Mouse (Mus musculus) left cerebral cortex, adult 2 months (tissue): ENCODE measurements around the gene 2210016L21Rik. TPM values are rescaled to one million over a fixed set of nuclear protein-coding genes. Genes with fewer than 3 reads are reported as not detected.

Source experiments
- DNase-seq, 2 experiments: peaks; one replicate each; pipeline ENCODE4 v3.0.0; 2021 to 2022; ENCODE audit warnings: low spot score in 2 of 2, mixed read lengths in 1 of 2; ENCODE audit errors: extremely low spot score in 1 of 2
- H3K27ac ChIP-seq: fragments of 200-600 bp; 2 replicates; pipeline ENCODE4 v1.8.1; 2022
- H3K4me3 ChIP-seq: fragments of 200-600 bp; 2 replicates; pipeline ENCODE4 v1.8.1; 2022
- CTCF ChIP-seq: fragments of 200-600 bp; IDR thresholded peaks from 2 replicates; pipeline ENCODE4 v1.8.1; 2022; ENCODE audit warnings: antibody characterized with exemption, mild to moderate bottlenecking, moderate library complexity
- intact Hi-C: fragments of 180-260 bp; cut with DNase I; formaldehyde crosslinking; loops from one replicate; pipeline ENCODE4 v1.15.1; 2025
- total RNA-seq, 2 experiments: library from RNA; stranded (reverse); gene quantifications; 2 replicates each; pipeline ENCODE4 v1.2.3; 2021

The 2210016L21Rik gene
- total RNA-seq, 2 experiments from 2014 or later = 214 to 229 TPM

- H3K4me3 ChIP-seq = no peak overlapping the region
- intact Hi-C loops = no loop called here
- no peak overlapping the region for H3K27ac ChIP-seq
- DNase-seq = no peak
- TF ChIP-seq CTCF = no peak
Observed at GRCm38 (mm10) chr5:114949316-114949715, 7.4 kb downstream of the 2210016L21Rik start.

GRCm38 (mm10) chr5:114949812-114950211, 7.9 kb downstream of the 2210016L21Rik start:
- Histone ChIP-seq H3K4me3 (no peak overlapping the region), H3K27ac (no peak overlapping the region)
- DNase-seq = no peak
- intact Hi-C loops = no loop called here
- no peak for TF ChIP-seq CTCF

GRCm38 (mm10) chr5:114950669-114951068, 8.7 kb downstream of the 2210016L21Rik start:
- Histone ChIP-seq H3K27ac (no peak overlapping the region), H3K4me3 (no peak overlapping the region)
- DNase-seq = no peak
- intact Hi-C loops = no loop called here
- no peak for TF ChIP-seq CTCF

- intact Hi-C loops = no loop called here
Observed at GRCm38 (mm10) chr5:114951279-114951880, 9.4 kb downstream of the 2210016L21Rik start.

GRCm38 (mm10) chr5:114953326-114953725, 11.4 kb downstream of the 2210016L21Rik start:
- DNase-seq = no peak
- no peak overlapping the region for H3K27ac ChIP-seq
- TF ChIP-seq CTCF = no peak
- H3K4me3 ChIP-seq = no peak overlapping the region
- intact Hi-C loops = no loop called here

More at GRCm38 (mm10) chr5:114951279-114951880, 9.4 kb downstream of the 2210016L21Rik start:
- no peak for TF ChIP-seq CTCF
- no peak for DNase-seq
- Histone ChIP-seq H3K4me3 (no peak overlapping the region), H3K27ac (no peak overlapping the region)

GRCm38 (mm10) chr5:114958069-114958468, 16.1 kb downstream of the 2210016L21Rik start:
- DNase-seq = no peak
- H3K4me3 ChIP-seq = no peak overlapping the region
- intact Hi-C loops = no loop called here
- H3K27ac ChIP-seq = no peak overlapping the region
- TF ChIP-seq CTCF = no peak

GRCm38 (mm10) chr5:114961590-114962360, 19.8 kb downstream of the 2210016L21Rik start:
- TF ChIP-seq CTCF = no peak
- H3K27ac ChIP-seq = no peak overlapping the region
- intact Hi-C loops = no loop called here
- DNase-seq = no peak
- H3K4me3 ChIP-seq = no peak overlapping the region

GRCm38 (mm10) chr5:114964315-114964966, 22.5 kb downstream of the 2210016L21Rik start:
- no peak overlapping the region for H3K4me3 ChIP-seq
- TF ChIP-seq CTCF = no peak
- DNase-seq = no peak
- H3K27ac ChIP-seq = no peak overlapping the region
- intact Hi-C loops = no loop called here

GRCm38 (mm10) chr5:114964967-114965898, 23.3 kb downstream of the 2210016L21Rik start:
- no peak for DNase-seq
- Histone ChIP-seq H3K4me3 (no peak overlapping the region), H3K27ac (no peak overlapping the region)
- TF ChIP-seq CTCF = no peak
- intact Hi-C loops = no loop called here

GRCm38 (mm10) chr5:114967523-114968268, 25.7 kb downstream of the 2210016L21Rik start:
- no peak overlapping the region for H3K27ac ChIP-seq
- intact Hi-C loops = no loop called here
- no peak for DNase-seq
- TF ChIP-seq CTCF = no peak
- no peak overlapping the region for H3K4me3 ChIP-seq

GRCm38 (mm10) chr5:114968651-114969050, 26.7 kb downstream of the 2210016L21Rik start:
- no peak overlapping the region for H3K4me3 ChIP-seq
- intact Hi-C loops = no loop called here
- DNase-seq = no peak
- no peak overlapping the region for H3K27ac ChIP-seq
- TF ChIP-seq CTCF = no peak
